Mouse (Mus musculus): ENCODE results near the gene 4933400A11Rik. TPM values are rescaled to one million over a fixed set of nuclear protein-coding genes. Genes with fewer than 3 reads are reported as not detected.

4933400A11Rik gene
- polyA plus RNA-seq, 1 experiment from 2014 or later: not detected

DNA sequence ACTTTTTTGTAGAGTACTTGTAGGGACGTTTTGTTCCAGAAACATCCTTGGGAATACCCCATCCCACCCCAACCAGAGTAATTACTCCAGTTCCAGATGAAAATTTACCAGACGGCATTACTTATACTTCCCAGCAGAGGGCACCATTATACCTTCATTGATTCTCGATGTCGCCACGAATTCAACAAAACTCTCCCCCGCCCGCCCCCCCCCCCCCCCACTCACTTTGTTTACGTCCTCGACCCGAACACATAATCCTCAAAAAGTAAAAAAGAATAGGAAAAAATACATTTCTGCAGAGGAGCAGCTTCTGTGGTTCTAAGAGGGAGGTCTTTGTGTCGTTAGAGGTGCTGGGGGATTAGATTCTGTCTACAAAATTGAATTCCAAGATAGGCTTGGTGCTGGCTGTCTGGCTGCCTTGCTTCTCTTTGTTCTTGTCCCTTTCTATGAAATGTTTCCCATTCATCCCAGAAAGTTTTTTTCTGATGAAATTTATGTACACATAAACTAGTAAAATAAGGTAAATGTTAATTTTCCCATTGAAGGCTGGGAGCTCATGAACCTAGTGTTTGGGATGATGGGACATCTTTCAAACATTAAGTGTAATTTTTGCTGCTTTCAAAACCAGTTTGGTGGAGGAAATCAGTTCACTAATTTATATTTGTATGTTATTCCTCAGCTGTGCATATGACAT is 19.7 kb upstream of the 4933400A11Rik start:
- Histone ChIP-seq H3K36me3 (replicated peaks; ENCODE audit: control insufficient read depth, insufficient read depth) (no peaks in the 10 kb centered on the region), H3K4me3 (replicated peaks; ENCODE audit: low read length) (peak overlapping the region; percentile 24), H3K9me3 (ENCODE audit: control insufficient read depth, low read length) (no peaks in the 10 kb centered on the region), H3K9ac (peak overlapping the region; percentile 45), H3K27ac (no peak overlapping the region; the same call in 1 of the 2 replicates), H3K27me3 (ENCODE audit: control insufficient read depth, insufficient read depth, low read length) (peaks cover 38% of the 10 kb centered on the region), H3K4me2 (replicated peaks) (peak overlapping the region; percentile 32; the same call in 1 of the 2 replicates), H3K4me1 (replicated peaks; ENCODE audit: control insufficient read depth, insufficient read depth, low read length) (no peaks in the 10 kb centered on the region; the same call in 1 of the 2 replicates)
- DNase-seq (ENCODE audit: low spot score) (peak; percentile 77), ATAC-seq (ENCODE audit: low FRiP score) (no peak; the same call in 1 of the 2 replicates)
- WGBS: 3% methylated on average over 11 of the region's 11 CpGs

DNA sequence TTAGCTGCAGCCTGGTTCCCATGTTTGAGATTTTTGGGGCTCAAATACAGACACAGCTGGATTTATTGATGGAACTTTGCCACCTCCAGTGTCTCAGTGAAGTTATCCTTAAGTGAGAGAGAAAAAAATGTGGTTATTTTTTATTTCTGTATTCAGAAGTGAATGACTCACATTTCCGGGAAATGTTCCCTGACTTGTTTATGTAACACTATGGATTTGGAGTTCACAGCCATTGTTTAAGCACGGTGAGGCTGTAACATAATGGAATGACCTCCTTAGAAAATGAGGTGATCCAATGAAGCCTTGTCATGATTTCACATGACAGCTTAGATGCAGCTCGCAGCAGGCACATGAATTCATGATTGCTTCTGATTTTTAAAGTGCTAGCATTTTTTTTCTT is 17.7 kb upstream of the 4933400A11Rik start:
- ATAC-seq (ENCODE audit: low FRiP score) (no peak), DNase-seq (ENCODE audit: low spot score) (no peak)
- Histone ChIP-seq H3K4me3 (replicated peaks; ENCODE audit: low read length) (no peak overlapping the region), H3K9me3 (ENCODE audit: control insufficient read depth, low read length) (no peaks in the 10 kb centered on the region), H3K4me1 (replicated peaks; ENCODE audit: control insufficient read depth, insufficient read depth, low read length) (no peaks in the 10 kb centered on the region; the same call in 1 of the 2 replicates), H3K27me3 (ENCODE audit: control insufficient read depth, insufficient read depth, low read length) (peaks cover 41% of the 10 kb centered on the region), H3K9ac (no peak overlapping the region), H3K36me3 (replicated peaks; ENCODE audit: control insufficient read depth, insufficient read depth) (no peaks in the 10 kb centered on the region), H3K4me2 (replicated peaks) (no peak overlapping the region), H3K27ac (no peak overlapping the region)
- WGBS: 50% methylated on average over 3 of the region's 3 CpGs

DNA sequence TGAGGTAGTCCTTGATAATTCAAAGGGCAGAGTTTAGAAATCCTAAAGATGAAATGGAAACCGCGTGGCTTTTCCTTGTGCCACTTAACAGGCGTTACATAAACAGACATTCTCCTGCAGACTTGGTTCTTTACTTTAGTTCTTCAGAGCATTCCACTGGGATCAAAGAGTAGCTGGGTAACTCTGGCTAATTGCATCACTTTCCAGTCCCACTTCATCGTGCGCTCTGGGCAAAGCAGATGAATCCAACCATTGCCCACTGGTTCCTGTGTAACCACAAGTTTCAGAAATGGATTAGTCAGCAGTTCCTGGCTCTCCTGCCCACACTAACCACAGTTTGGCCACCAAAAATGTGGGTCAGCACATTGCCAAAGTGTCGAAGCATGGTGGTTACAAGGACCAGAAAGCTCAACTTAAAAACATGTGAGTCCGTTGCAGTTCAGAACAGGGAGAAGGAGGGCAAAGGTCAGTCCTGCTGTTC is 15.4 kb upstream of the 4933400A11Rik start:
- no peak overlapping the region for H3K4me2 ChIP-seq (replicated peaks)
- DNase-seq (ENCODE audit: low spot score) (no peak), ATAC-seq (ENCODE audit: low FRiP score) (no peak)
- no peaks in the 10 kb centered on the region for H3K4me1 ChIP-seq (replicated peaks; ENCODE audit: control insufficient read depth, insufficient read depth, low read length)
- no peaks in the 10 kb centered on the region for H3K9me3 ChIP-seq (ENCODE audit: control insufficient read depth, low read length)
- no peak overlapping the region for H3K27ac ChIP-seq
- no peak overlapping the region for H3K9ac ChIP-seq
- 59% methylated on average over 7 of the region's 7 CpGs for WGBS
- no peak overlapping the region for H3K4me3 ChIP-seq (replicated peaks; ENCODE audit: low read length)
- peaks cover 28% of the 10 kb centered on the region for H3K27me3 ChIP-seq (ENCODE audit: control insufficient read depth, insufficient read depth, low read length)
- H3K36me3 ChIP-seq (replicated peaks; ENCODE audit: control insufficient read depth, insufficient read depth): no peaks in the 10 kb centered on the region

- H3K9me3 ChIP-seq (ENCODE audit: control insufficient read depth, low read length): no peaks in the 10 kb centered on the region
- 73% methylated on average over 4 of the region's 4 CpGs for WGBS
- H3K27me3 ChIP-seq (ENCODE audit: control insufficient read depth, insufficient read depth, low read length): peaks cover 32% of the 10 kb centered on the region
- no peak for ATAC-seq (ENCODE audit: low FRiP score)
- no peak overlapping the region for H3K9ac ChIP-seq
- H3K36me3 ChIP-seq (replicated peaks; ENCODE audit: control insufficient read depth, insufficient read depth): no peaks in the 10 kb centered on the region
- no peak overlapping the region for H3K4me3 ChIP-seq (replicated peaks; ENCODE audit: low read length)
- H3K4me1 ChIP-seq (replicated peaks; ENCODE audit: control insufficient read depth, insufficient read depth, low read length): no peaks in the 10 kb centered on the region
- H3K27ac ChIP-seq: no peak overlapping the region
- H3K4me2 ChIP-seq (replicated peaks): no peak overlapping the region
- DNase-seq (ENCODE audit: low spot score): no peak
Measured at GRCm38 (mm10) chrX:169794421-169794820, 15.0 kb upstream of the 4933400A11Rik start.

DNA sequence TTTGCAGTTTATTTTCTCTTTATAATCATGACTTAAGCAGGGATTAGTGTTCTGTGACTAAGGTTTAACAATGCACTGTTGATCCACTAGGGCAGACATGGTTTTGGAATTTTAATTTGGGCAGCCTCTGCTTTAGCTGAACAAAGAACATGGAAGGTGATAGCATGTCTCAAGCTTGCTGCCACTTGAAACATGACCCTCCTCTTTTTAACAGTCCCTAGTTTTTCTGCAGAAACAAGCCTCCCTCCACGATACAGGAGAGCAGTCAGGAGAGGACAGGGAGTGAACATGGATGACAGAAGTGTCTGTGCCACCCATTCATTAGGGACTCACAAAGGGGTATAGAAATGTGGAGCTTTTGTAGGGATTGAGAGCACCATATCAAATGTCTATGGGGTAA is 13.4 kb upstream of the 4933400A11Rik start:
- H3K4me2 ChIP-seq (replicated peaks): no peak overlapping the region
- DNase-seq (ENCODE audit: low spot score) (no peak), ATAC-seq (ENCODE audit: low FRiP score) (no peak)
- WGBS: 26% methylated on average over 1 of the region's 1 CpGs
- H3K9ac ChIP-seq: no peak overlapping the region
- H3K4me3 ChIP-seq (replicated peaks; ENCODE audit: low read length): no peak overlapping the region
- no peaks in the 10 kb centered on the region for H3K9me3 ChIP-seq (ENCODE audit: control insufficient read depth, low read length)
- no peak overlapping the region for H3K27ac ChIP-seq
- peaks cover 33% of the 10 kb centered on the region for H3K27me3 ChIP-seq (ENCODE audit: control insufficient read depth, insufficient read depth, low read length)
- no peaks in the 10 kb centered on the region for H3K4me1 ChIP-seq (replicated peaks; ENCODE audit: control insufficient read depth, insufficient read depth, low read length)
- H3K36me3 ChIP-seq (replicated peaks; ENCODE audit: control insufficient read depth, insufficient read depth): no peaks in the 10 kb centered on the region

DNA sequence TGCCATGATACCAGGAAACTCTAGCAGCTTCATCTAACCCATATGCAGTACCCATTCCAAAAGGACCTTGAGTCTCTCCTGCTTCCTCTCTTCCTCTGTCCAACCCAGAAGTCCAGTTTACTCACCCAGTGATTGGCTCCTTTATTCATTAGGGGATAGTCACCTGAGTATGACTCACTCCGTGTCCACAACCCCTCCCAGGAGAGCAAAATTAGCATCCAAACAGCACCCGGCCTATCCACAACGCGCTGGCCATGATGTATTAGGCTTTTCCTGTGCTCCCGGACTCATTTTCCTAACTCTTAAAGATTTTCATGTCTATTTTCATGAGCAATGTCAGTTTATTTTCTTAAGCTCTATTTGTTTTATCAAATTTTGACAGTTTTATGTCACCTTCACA is 10.3 kb upstream of the 4933400A11Rik start:
- no peak overlapping the region for H3K4me2 ChIP-seq (replicated peaks)
- peaks cover 26% of the 10 kb centered on the region for H3K27me3 ChIP-seq (ENCODE audit: control insufficient read depth, insufficient read depth, low read length)
- H3K4me3 ChIP-seq (replicated peaks; ENCODE audit: low read length): no peak overlapping the region
- H3K9ac ChIP-seq: no peak overlapping the region
- ATAC-seq (ENCODE audit: low FRiP score) (no peak), DNase-seq (ENCODE audit: low spot score) (no peak)
- H3K27ac ChIP-seq: no peak overlapping the region
- 83% methylated on average over 5 of the region's 5 CpGs for WGBS
- H3K4me1 ChIP-seq (replicated peaks; ENCODE audit: control insufficient read depth, insufficient read depth, low read length): no peaks in the 10 kb centered on the region
- no peaks in the 10 kb centered on the region for H3K36me3 ChIP-seq (replicated peaks; ENCODE audit: control insufficient read depth, insufficient read depth)
- H3K9me3 ChIP-seq (ENCODE audit: control insufficient read depth, low read length): no peaks in the 10 kb centered on the region

GRCm38 (mm10) chrX:169758001-169758400 is 21.4 kb downstream of the 4933400A11Rik start:
- peak; percentile 2 for DNase-seq (ENCODE audit: low spot score)
- Histone ChIP-seq H3K9me3 (ENCODE audit: control insufficient read depth, low read length) (no peaks in the 10 kb centered on the region), H3K4me2 (replicated peaks) (no peak overlapping the region), H3K36me3 (replicated peaks; ENCODE audit: control insufficient read depth, insufficient read depth) (no peaks in the 10 kb centered on the region), H3K27me3 (ENCODE audit: control insufficient read depth, insufficient read depth, low read length) (peaks cover 29% of the 10 kb centered on the region), H3K4me1 (replicated peaks; ENCODE audit: control insufficient read depth, insufficient read depth, low read length) (no peaks in the 10 kb centered on the region), H3K27ac (no peak overlapping the region), H3K9ac (no peak overlapping the region), H3K4me3 (replicated peaks; ENCODE audit: low read length) (no peak overlapping the region)
- no peak for ATAC-seq (ENCODE audit: low FRiP score)
- WGBS: 83% methylated on average over 3 of the region's 3 CpGs

DNA sequence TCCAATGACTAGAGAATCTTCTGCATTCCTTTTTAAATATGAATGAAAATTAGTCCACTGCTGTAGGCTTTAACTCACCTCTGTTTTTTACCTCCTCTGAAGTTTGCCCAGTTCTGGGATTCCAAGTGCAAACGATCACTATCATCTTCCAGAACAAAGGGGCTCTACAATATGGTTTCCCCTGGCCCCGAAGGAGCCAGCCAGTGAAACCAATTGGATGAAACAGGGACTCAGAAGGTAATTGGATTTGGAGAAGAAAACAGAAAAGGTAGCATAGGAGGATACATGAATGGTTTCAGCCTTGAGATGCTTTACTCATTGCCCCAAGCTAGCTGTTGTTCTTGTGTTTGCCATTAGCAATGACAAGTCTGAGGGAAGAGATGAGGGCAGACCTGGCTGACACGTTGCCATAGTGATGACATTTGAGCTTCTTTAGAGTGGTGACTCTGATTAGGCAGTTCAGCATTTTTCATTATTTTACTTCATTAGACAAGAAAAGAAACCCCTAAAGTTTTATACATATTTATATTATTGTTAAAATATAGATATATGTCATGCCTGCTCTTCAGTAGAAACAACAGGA is 44.0 kb downstream of the 4933400A11Rik start:
- H3K4me1 ChIP-seq (replicated peaks; ENCODE audit: control insufficient read depth, insufficient read depth, low read length): no peaks in the 10 kb centered on the region
- H3K27ac ChIP-seq: no peak overlapping the region
- no peak overlapping the region for H3K9ac ChIP-seq
- 37% methylated on average over 3 of the region's 3 CpGs for WGBS
- no peaks in the 10 kb centered on the region for H3K36me3 ChIP-seq (replicated peaks; ENCODE audit: control insufficient read depth, insufficient read depth)
- peaks cover 44% of the 10 kb centered on the region for H3K27me3 ChIP-seq (ENCODE audit: control insufficient read depth, insufficient read depth, low read length)
- DNase-seq (ENCODE audit: low spot score) (no peak), ATAC-seq (ENCODE audit: low FRiP score) (no peak)
- H3K4me3 ChIP-seq (replicated peaks; ENCODE audit: low read length): no peak overlapping the region
- no peak overlapping the region for H3K4me2 ChIP-seq (replicated peaks)
- no peaks in the 10 kb centered on the region for H3K9me3 ChIP-seq (ENCODE audit: control insufficient read depth, low read length)

All from hindbrain, embryonic 14.5 days (tissue).